Mouse (Mus musculus) Patski (cell line): ENCODE measurements around the gene Necab3. TPM values are rescaled to one million over a fixed set of nuclear protein-coding genes. Genes with fewer than 3 reads are reported as not detected.

Source experiments
- ATAC-seq: fragments of 100-300 bp; one replicate; pipeline ENCODE4 v1.8.0; 2021
- CTCF ChIA-PET: fragments of 350-600 bp; sonication (Branson Sonifier 250); formaldehyde crosslinking; loops from one replicate; lab custom pipeline; 2022; ENCODE audit warnings: inconsistent platforms; lab: Charles Lee
- POLR2A ChIA-PET: fragments of 350-600 bp; sonication (Branson Sonifier 250); formaldehyde crosslinking; loops from one replicate; lab custom pipeline; 2022; ENCODE audit warnings: antibody characterized with exemption, inconsistent platforms; lab: Charles Lee
- DNase-seq: peaks from one replicate; pipeline ENCODE4 v3.0.0-alpha.2; 2011; ENCODE audit warnings: low read depth, low spot score
- H3K27me3 ChIP-seq: fragments of 371-371 bp; one replicate; pipeline ENCODE4 v1.5.1; 2021
- CTCF ChIP-seq: fragments of 100-300 bp; IDR thresholded peaks from one replicate; pipeline ENCODE4 v1.5.1; 2021
- in situ Hi-C: fragments of 300-500 bp; cut with MboI; formaldehyde crosslinking; loops from 3 replicates; pipeline ENCODE4 v1.11.1; 2018; ENCODE audit warnings: low pct_unique_long_range_greater_than_20kb, mixed read lengths
- polyA plus RNA-seq: library from polyadenylated mRNA; unstranded; gene quantifications from one replicate; pipeline ENCODE4 v1.2.3, GENCODE M21; 2021

The Necab3 gene
- polyA plus RNA-seq, 1 experiment from 2014 or later: 0.65 TPM

DNA sequence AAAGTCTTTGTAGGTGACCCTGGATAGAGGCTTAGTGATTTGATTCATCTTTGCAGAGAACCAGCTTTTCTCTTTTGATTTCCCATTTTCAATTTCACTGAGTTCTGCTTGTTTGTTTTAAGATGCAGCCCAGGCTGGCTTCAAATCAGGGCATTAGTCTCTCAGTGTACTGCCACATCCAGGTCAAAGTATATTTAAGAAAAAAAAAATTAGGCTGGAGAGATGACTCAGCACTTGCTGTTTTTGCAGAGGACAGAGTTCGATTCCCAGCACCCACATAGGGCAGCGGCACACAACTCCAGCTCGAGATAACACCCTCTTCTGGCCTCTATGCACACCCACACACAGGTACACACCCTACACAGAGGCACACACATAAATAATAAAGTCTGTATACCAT, 32.5 kb upstream of the Necab3 start:
- ChIA-PET POLR2A (no interaction called here), CTCF (interaction anchor here (1.3 kb wide), 1 partner anchor 10 kb away, joined by 4 read pairs; no protein-coding TSS in a partner anchor)
- DNase-seq (no peak), ATAC-seq (no peak)
- in situ Hi-C loops: loop anchor here (5.0 to 25.0 kb wide), 2 partner anchors 179 to 379 kb away; partner anchors contain the start of gene Bpifb5
- no peaks in the 10 kb centered on the region for H3K27me3 ChIP-seq
- TF ChIP-seq CTCF: no peak

- ChIA-PET CTCF (no interaction called here), POLR2A (no interaction called here)
- in situ Hi-C loops: loop anchor here (25.0 kb wide), 1 partner anchor 377 kb away; the partner anchor contains the start of gene Bpifb5
- no peak for TF ChIP-seq CTCF
- DNase-seq (no peak), ATAC-seq (no peak)
- no peaks in the 10 kb centered on the region for H3K27me3 ChIP-seq
These were observed 30.4 kb upstream of the Necab3 start for GRCm38 (mm10) chr2:154589051-154589450.

- POLR2A ChIA-PET: interaction anchor here (0.6 kb wide), 1 partner anchor 166 kb away, joined by 3 read pairs; no protein-coding TSS in a partner anchor
- in situ Hi-C loops: loop anchor here (25.0 kb wide), 1 partner anchor 374 kb away; the partner anchor contains the start of gene Bpifb5
- H3K27me3 ChIP-seq: no peaks in the 10 kb centered on the region
- DNase-seq (no peak), ATAC-seq (no peak)
- CTCF ChIA-PET: interaction anchor here (0.6 to 0.7 kb wide), 2 partner anchors 161 to 178 kb away, joined by 3 read pairs; partner anchors contain the start of gene Snta1
- peak; percentile 68 for TF ChIP-seq CTCF
These were observed 27.7 kb upstream of the Necab3 start for GRCm38 (mm10) chr2:154586405-154586804.

GRCm38 (mm10) chr2:154584931-154585601, 26.4 kb upstream of the Necab3 start:
- H3K27me3 ChIP-seq: no peaks in the 10 kb centered on the region
- ATAC-seq: no peak
- TF ChIP-seq CTCF: no peak
- in situ Hi-C loops: loop anchor here (25.0 kb wide), 1 partner anchor 373 kb away; the partner anchor contains the start of gene Bpifb5
- ChIA-PET POLR2A (interaction anchor here (0.9 kb wide), 1 partner anchor 9 kb away, joined by 3 read pairs; no protein-coding TSS in a partner anchor), CTCF (interaction anchor here (0.9 kb wide), 1 partner anchor 10 kb away, joined by 4 read pairs; no protein-coding TSS in a partner anchor)
- DNase-seq: no peak

DNA sequence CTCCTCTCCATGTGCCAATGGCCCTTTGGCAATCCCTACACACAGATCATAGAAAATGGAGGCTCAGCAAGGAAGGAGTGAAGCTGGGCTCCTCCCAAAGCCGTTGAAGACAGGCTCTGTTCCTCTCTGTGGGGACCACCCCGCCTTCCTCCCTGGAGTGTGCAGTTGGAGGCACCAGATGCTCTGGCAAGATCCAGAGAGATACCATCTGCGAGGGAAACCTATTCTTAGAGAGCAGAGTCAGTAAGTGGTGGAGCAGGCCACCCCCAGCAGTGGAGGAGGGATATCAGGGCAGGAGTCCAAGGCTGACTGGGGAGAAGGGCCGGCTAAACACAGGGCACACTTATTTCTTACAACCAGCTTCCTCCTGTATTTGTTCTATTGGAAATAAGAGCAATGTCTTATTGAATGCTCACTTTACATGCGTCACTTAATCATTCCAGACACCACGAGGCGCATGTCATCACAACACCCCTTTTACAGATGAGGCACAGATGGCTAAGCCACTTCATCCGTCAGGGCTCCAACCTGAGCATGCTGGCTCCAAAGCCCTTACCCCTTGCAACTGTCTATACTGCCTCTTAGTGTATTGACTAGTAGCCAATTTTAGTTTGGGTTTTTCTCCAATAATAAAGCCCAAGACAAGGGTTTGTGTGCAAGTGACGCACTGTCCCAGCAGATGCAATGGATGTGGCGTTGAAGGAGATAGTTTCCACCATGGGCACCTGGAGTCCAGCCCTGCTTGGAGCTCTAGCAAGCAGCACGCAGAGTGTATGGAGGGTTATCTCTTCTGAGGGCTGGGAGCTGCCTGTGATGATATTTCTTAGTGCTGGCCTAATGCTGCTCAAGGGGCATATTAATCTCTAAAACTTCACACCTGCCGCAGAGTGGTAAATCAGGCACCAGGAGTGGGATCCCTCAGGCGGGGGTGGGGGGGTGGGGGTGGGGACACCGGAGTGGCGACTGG, 25.5 kb upstream of the Necab3 start:
- no peak for DNase-seq
- ATAC-seq: no peak
- ChIA-PET POLR2A (interaction anchor here (0.9 kb wide), 1 partner anchor 10 kb away, joined by 3 read pairs; no protein-coding TSS in a partner anchor), CTCF (interaction anchor here (0.9 kb wide), 1 partner anchor 11 kb away, joined by 4 read pairs; no protein-coding TSS in a partner anchor)
- in situ Hi-C loops: loop anchor here (25.0 kb wide), 1 partner anchor 372 kb away; the partner anchor contains the start of gene Bpifb5
- TF ChIP-seq CTCF: no peak
- H3K27me3 ChIP-seq: no peaks in the 10 kb centered on the region

DNA sequence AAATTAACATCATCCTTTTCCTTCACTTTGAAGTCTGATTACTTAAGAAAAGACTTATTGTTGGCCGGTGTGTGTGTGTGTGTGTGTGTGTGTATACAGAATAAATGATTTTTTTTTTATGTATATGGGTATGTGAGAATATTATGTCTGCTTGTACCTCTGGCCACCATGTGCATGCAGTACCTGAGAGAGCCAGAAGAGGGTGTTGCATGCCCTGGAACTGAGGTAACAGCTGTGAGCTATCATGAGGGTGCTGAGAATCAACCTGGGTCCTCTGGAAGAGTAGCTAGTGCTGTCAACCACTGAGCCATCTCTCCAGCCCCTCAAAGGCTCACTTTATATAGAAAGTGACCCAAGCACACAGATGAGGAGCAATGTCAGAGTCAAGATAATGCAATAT, 22.7 kb upstream of the Necab3 start:
- ChIA-PET POLR2A (no interaction called here), CTCF (no interaction called here)
- H3K27me3 ChIP-seq: no peaks in the 10 kb centered on the region
- TF ChIP-seq CTCF: no peak
- in situ Hi-C loops: loop anchor here (25.0 kb wide), 1 partner anchor 369 kb away; the partner anchor contains the start of gene Bpifb5
- no peak for DNase-seq
- no peak for ATAC-seq

DNA sequence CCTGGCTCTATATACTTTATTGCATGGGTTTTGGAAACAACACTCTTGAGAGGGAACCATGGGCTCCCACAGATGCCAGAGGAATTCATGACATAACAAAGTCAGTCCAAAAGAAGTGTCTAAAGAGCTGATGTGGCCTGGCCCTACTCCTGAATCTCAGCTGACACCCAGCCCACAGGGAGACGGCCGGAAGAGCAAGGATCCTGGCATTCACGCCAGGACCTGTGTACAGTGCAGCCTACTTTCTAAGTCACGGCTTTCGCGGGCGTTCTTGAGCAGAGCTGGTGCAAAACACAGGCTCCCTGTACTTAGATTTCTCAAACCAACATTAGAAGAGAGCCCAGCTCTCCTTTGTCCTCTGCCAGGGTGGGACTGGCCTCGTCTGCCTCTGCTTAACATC, 21.9 kb upstream of the Necab3 start:
- no peaks in the 10 kb centered on the region for H3K27me3 ChIP-seq
- DNase-seq: no peak
- in situ Hi-C loops: loop anchor here (25.0 kb wide), 1 partner anchor 368 kb away; the partner anchor contains the start of gene Bpifb5

GRCm38 (mm10) chr2:154577744-154578067, 19.0 kb upstream of the Necab3 start:
- ATAC-seq: no peak
- TF ChIP-seq CTCF: no peak
- ChIA-PET POLR2A (no interaction called here), CTCF (no interaction called here)
- H3K27me3 ChIP-seq: no peaks in the 10 kb centered on the region
- in situ Hi-C loops: loop anchor here (25.0 kb wide), 1 partner anchor 365 kb away; the partner anchor contains the start of gene Bpifb5
- DNase-seq: no peak

More for the DNA sequence above, 21.9 kb upstream of the Necab3 start:
- no peak for TF ChIP-seq CTCF
- CTCF ChIA-PET: interaction anchor here (0.7 kb wide), 1 partner anchor 12 kb away, joined by 3 read pairs; no protein-coding TSS in a partner anchor
- POLR2A ChIA-PET: no interaction called here
- no peak for ATAC-seq

- H3K27me3 ChIP-seq: no peaks in the 10 kb centered on the region
- ChIA-PET POLR2A (interaction anchor here (0.6 kb wide), 1 partner anchor 20 kb away, joined by 3 read pairs; no protein-coding TSS in a partner anchor), CTCF (no interaction called here)
- TF ChIP-seq CTCF: no peak
- no peak for ATAC-seq
- DNase-seq: no peak
- in situ Hi-C loops: loop anchor here (25.0 kb wide), 1 partner anchor 365 kb away; the partner anchor contains the start of gene Bpifb5
These were observed 18.4 kb upstream of the Necab3 start for GRCm38 (mm10) chr2:154576876-154577743.
